ENCODE assay signal across 8 mouse cellular contexts in genomic region chr5:136881380-136882009, GRCm38 (mm10). TPM values are rescaled to one million over a fixed set of nuclear protein-coding genes. Genes with fewer than 3 reads are reported as not detected.
A peak's percentile ranks its signal among the peaks of the same experiment; 100 is the strongest.
DNase-seq lines count a peak whose midpoint lies in the region; ATAC-seq and TF ChIP-seq lines count a peak whose summit lies in the region.

No protein-coding gene starts in this region.

- no peak for TF ChIP-seq EP300 in ES-Bruce4 (IDR thresholded peaks at IDR 0.05; ENCODE audit: insufficient read depth, low read depth, low read length)

- H3K36me3 ChIP-seq in ES-Bruce4 (ENCODE audit: control insufficient read depth, insufficient read depth, low read length, poor library complexity, severe bottlenecking): no peaks in the 10 kb centered on the region
- no peaks in the 10 kb centered on the region for H3K36me3 ChIP-seq in forebrain, embryonic 15.5 days

- peak; percentile 81 for ATAC-seq in forebrain, embryonic 15.5 days (replicated peaks)

- TF ChIP-seq CTCF in ES-Bruce4 (IDR thresholded peaks at IDR 0.05; ENCODE audit: low read depth, low read length): peak; percentile 93
- peak; percentile 87 for TF ChIP-seq CTCF in lung, adult 2 months (IDR thresholded peaks at IDR 0.05; ENCODE audit: insufficient read depth, low read length)

- H3K27ac ChIP-seq in ES-Bruce4 (ENCODE audit: insufficient read depth, low read length): no peak overlapping the region
- no peak overlapping the region for H3K27ac ChIP-seq in forebrain, embryonic 15.5 days (replicated peaks)

- TF ChIP-seq POLR2A in ES-Bruce4 (IDR thresholded peaks at IDR 0.05; ENCODE audit: insufficient read depth, low read length): no peak
- no peak; the same call in 1 of the 2 replicates for TF ChIP-seq POLR2A in lung, adult 2 months (IDR thresholded peaks at IDR 0.05; ENCODE audit: borderline replicate concordance, extremely low read depth, low read depth, low read length)

- intact Hi-C loops in heart, postnatal 25 days (cut with DNase I): loop anchor here (1.0 to 2.0 kb wide), 2 partner anchors 41 to 91 kb away; no protein-coding TSS in a partner anchor

- peak; percentile 49 for DNase-seq in c-Kit-positive CD71-positive TER-119-positive erythroid progenitor cells, embryonic 14.5 days (ENCODE audit: low spot score)
- peak; percentile 36 for DNase-seq in heart, postnatal 25 days (ENCODE audit: low spot score)
- peak; percentile 51 to 83 for DNase-seq in layer of hippocampus, adult 18-20 months (ENCODE audit: low spot score in 2 of 2)
- peak; percentile 78 for DNase-seq in lung, adult 2 months
- DNase-seq in ovary, adult 18-20 months (ENCODE audit: low spot score): peak; percentile 16
- DNase-seq in thymus, adult 18-20 months: peak; percentile 30 to 47

- H3K9me3 ChIP-seq in ES-Bruce4 (replicated peaks; ENCODE audit: control insufficient read depth, insufficient read depth, low read length, poor library complexity, severe bottlenecking): no peaks in the 10 kb centered on the region
- no peaks in the 10 kb centered on the region for H3K9me3 ChIP-seq in forebrain, embryonic 15.5 days

- peak overlapping the region; percentile 22 for H3K4me3 ChIP-seq in ES-Bruce4 (ENCODE audit: low read depth, low read length)
- H3K4me3 ChIP-seq in forebrain, embryonic 15.5 days: peak overlapping the region; percentile 55
- no peak overlapping the region for H3K4me3 ChIP-seq in lung, adult 2 months (replicated peaks; ENCODE audit: extremely low read depth, low read depth, low read length)

- no peak overlapping the region for H3K9ac ChIP-seq in ES-Bruce4 (ENCODE audit: low read depth, poor library complexity, severe bottlenecking)
- peak overlapping the region; percentile 55 for H3K9ac ChIP-seq in forebrain, embryonic 15.5 days (replicated peaks)

- 5% methylated on average over 39 of the region's 39 CpGs for WGBS in forebrain, embryonic 15.5 days
- 3% methylated on average over 39 of the region's 39 CpGs for WGBS in lung, adult 2 months

- no peaks in the 10 kb centered on the region for H3K4me1 ChIP-seq in ES-Bruce4 (ENCODE audit: control insufficient read depth, insufficient read depth, low read length)
- peaks cover 21% of the 10 kb centered on the region for H3K4me1 ChIP-seq in forebrain, embryonic 15.5 days
- H3K4me1 ChIP-seq in lung, adult 2 months (ENCODE audit: control insufficient read depth, insufficient read depth, low read length): no peaks in the 10 kb centered on the region

- 0 out of 2 replicates have a peak, but pooled peaks cover 2% of the 10 kb centered on the region for H3K27me3 ChIP-seq in ES-Bruce4 (ENCODE audit: control insufficient read depth, insufficient read depth, low read length, poor library complexity, severe bottlenecking)
- H3K27me3 ChIP-seq in forebrain, embryonic 15.5 days: peaks cover 34% of the 10 kb centered on the region

- H3K4me2 ChIP-seq in forebrain, embryonic 15.5 days (replicated peaks): peak overlapping the region; percentile 85

RNA-seq across cellular contexts. Expression of gene Col26a1, which starts 1.5 kb away (rescaled TPM):
- 0.52 and 2.2 TPM in 2 replicates for polyA plus RNA-seq in ES-Bruce4 (2011; ENCODE audit: insufficient read depth, insufficient read length, low read depth, missing spikeins)
- polyA plus RNA-seq in forebrain, embryonic 15.5 days (2015; fragmentation: Nextera tagmentation; extraction: Ambion mirVana): 14.8 and 15.3 TPM in 2 replicates
- 1 to 10 TPM; 2.7 to 2.8 TPM for total RNA-seq in heart, postnatal 25 days (2021)
- 1 to 10 TPM; 1.8 to 2.7 TPM for total RNA-seq in layer of hippocampus, adult 18-20 months (2021)
- 1.5 and 2.0 TPM in 2 replicates for polyA plus RNA-seq in lung, adult 2 months (2012; rRNA removed)

RNA-seq across cellular contexts. Expression of gene Ift22, which starts 26.5 kb away (rescaled TPM):
- polyA plus RNA-seq in ES-Bruce4 (2011; ENCODE audit: insufficient read depth, insufficient read length, low read depth, missing spikeins): 9.3 and 10.1 TPM in 2 replicates
- polyA plus RNA-seq in forebrain, embryonic 15.5 days (2015; fragmentation: Nextera tagmentation; extraction: Ambion mirVana): 116 and 124 TPM in 2 replicates
- total RNA-seq in heart, postnatal 25 days (2021): 1 to 10 TPM; 8.8 to 8.9 TPM
- 10 to 100 TPM; 85.7 to 88.0 TPM for total RNA-seq in layer of hippocampus, adult 18-20 months (2021)
- polyA plus RNA-seq in lung, adult 2 months (2012; rRNA removed): 10.8 and 13.4 TPM in 2 replicates

Comparison
In these comparisons a context has a peak if more than half of its experiments do, and no peak if none do; other contexts are left out.
1. DNase-seq: peak in every context shown above with its lines; median percentile 78 in lung, adult 2 months; 67 in layer of hippocampus, adult 18-20 months; 49 in c-Kit-positive CD71-positive TER-119-positive erythroid progenitor cells, embryonic 14.5 days; 38 in thymus, adult 18-20 months; 36 in heart, postnatal 25 days; 16 in ovary, adult 18-20 months.